Mouse (Mus musculus): ENCODE data around the gene Pon3.

DNA sequence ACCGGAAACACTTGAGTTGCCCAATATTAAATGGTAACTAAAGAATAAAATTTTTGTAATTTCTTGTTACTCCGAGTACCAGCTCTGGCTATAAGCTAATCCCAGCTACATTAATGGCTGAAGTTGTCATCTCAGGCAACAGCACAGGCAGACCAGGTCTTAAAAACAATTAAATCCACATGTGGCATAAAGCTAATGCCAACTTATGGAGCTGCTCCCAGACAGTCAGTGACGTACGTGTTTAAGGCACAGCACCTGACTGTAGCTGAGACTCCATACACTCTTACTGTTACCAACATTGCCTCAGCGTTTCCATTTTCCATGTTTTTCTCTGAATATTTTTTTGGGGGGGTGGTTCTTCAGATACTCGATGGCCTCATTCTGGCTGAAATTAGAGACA is 76.9 kb downstream of the Pon3 start:
- no peak for TF ChIP-seq GATA1 (IDR thresholded peaks at IDR 0.05; ENCODE audit: low read length)
- no peak for TF ChIP-seq TAL1 (IDR thresholded peaks at IDR 0.05; ENCODE audit: low read length)
